Mouse (Mus musculus): ENCODE data around the gene Btg1.

GRCm38 (mm10) chr10:96580246-96580645 lies 36.6 kb upstream of the Btg1 start:
- no peak for TF ChIP-seq POLR2A (IDR thresholded peaks at IDR 0.05; ENCODE audit: insufficient read depth, low read depth, low read length)
- TF ChIP-seq CTCF (IDR thresholded peaks at IDR 0.05; ENCODE audit: insufficient read depth, low read depth, low read length) = no peak
